In genomic region chr12:38303841-38304240, GRCm38 (mm10) we compare ENCODE assay signal across 13 mouse cellular contexts.
DNase-seq lines count a peak whose midpoint lies in the region; ATAC-seq and TF ChIP-seq lines count a peak whose summit lies in the region.
"Had no signal": no experiment of that assay in that cellular context is flagged by ENCODE, and none has a peak within 500 bp of the region (broad histone marks: within the 10 kb centered on the region; RNA-seq: fewer than 3 reads in every experiment).

No protein-coding gene starts in this region.

- H3K9me3 ChIP-seq in forebrain, postnatal 0 days (ENCODE audit: low read length) = no peaks in the 10 kb centered on the region
- no peaks in the 10 kb centered on the region for H3K9me3 ChIP-seq in midbrain, embryonic 13.5 days
- H3K9me3 ChIP-seq: liver, embryonic 12.5 days had no signal

- no peaks in the 10 kb centered on the region for H3K36me3 ChIP-seq in forebrain, postnatal 0 days (ENCODE audit: insufficient read depth)
- H3K36me3 ChIP-seq in midbrain, embryonic 13.5 days = no peaks in the 10 kb centered on the region
- H3K36me3 ChIP-seq: liver, embryonic 12.5 days had no signal

- no peak for TF ChIP-seq CTCF in forebrain, postnatal 0 days (IDR thresholded peaks at IDR 0.05; ENCODE audit: low read depth)

- peak; percentile 87 for ATAC-seq in forebrain, postnatal 0 days
- ATAC-seq in midbrain, embryonic 13.5 days = peak; percentile 94
- ATAC-seq: liver, embryonic 12.5 days had no signal

- WGBS in forebrain, postnatal 0 days = 9% methylated on average over 3 of the region's 3 CpGs
- 8% methylated on average over 3 of the region's 3 CpGs for WGBS in midbrain, embryonic 13.5 days

- no peak overlapping the region for H3K4me3 ChIP-seq in forebrain, postnatal 0 days (ENCODE audit: low read depth, low read length)
- no peak overlapping the region for H3K4me3 ChIP-seq in midbrain, embryonic 13.5 days (replicated peaks)
- H3K4me3 ChIP-seq: liver, embryonic 12.5 days; myocyte had no signal

- no peaks in the 10 kb centered on the region for H3K27me3 ChIP-seq in forebrain, postnatal 0 days (ENCODE audit: insufficient read depth, low read length)
- no peaks in the 10 kb centered on the region for H3K27me3 ChIP-seq in midbrain, embryonic 13.5 days
- H3K27me3 ChIP-seq: CH12.LX; liver, embryonic 12.5 days had no signal

- H3K4me2 ChIP-seq in forebrain, postnatal 0 days (ENCODE audit: low read depth) = no peak overlapping the region
- H3K4me2 ChIP-seq in midbrain, embryonic 13.5 days (replicated peaks) = no peak overlapping the region
- H3K4me2 ChIP-seq: heart, embryonic 11.5 days; liver, embryonic 12.5 days had no signal

- peak; percentile 5 for DNase-seq in right cerebral cortex, postnatal 4 days
- DNase-seq in right cerebral cortex, postnatal 36 days (ENCODE audit: low spot score in 2 of 2) = no peak
- peak; percentile 59 for DNase-seq in forebrain, postnatal 0 days
- no peak for DNase-seq in layer of hippocampus, adult 8-10 months (ENCODE audit: low spot score in 2 of 2)
- DNase-seq in left cerebral cortex, postnatal 36 days (ENCODE audit: low spot score in 2 of 2) = no peak
- DNase-seq in thymus, postnatal 14 days = no peak
- DNase-seq: gastrocnemius, postnatal 14 days; thymus, postnatal 36 days had no signal

- H3K27ac ChIP-seq in forebrain, postnatal 0 days (ENCODE audit: low read depth, low read length) = no peak overlapping the region
- H3K27ac ChIP-seq in midbrain, embryonic 13.5 days = no peak overlapping the region
- H3K27ac ChIP-seq: liver, embryonic 12.5 days had no signal

- H3K9ac ChIP-seq in forebrain, postnatal 0 days = no peak overlapping the region
- no peak overlapping the region for H3K9ac ChIP-seq in midbrain, embryonic 13.5 days (replicated peaks)
- H3K9ac ChIP-seq: liver, embryonic 12.5 days had no signal

- H3K4me1 ChIP-seq in forebrain, postnatal 0 days (ENCODE audit: insufficient read depth) = peaks cover 3% of the 10 kb centered on the region
- peaks cover 11% of the 10 kb centered on the region for H3K4me1 ChIP-seq in midbrain, embryonic 13.5 days (replicated peaks)
- H3K4me1 ChIP-seq: liver, embryonic 12.5 days had no signal

- intact Hi-C loops in left cerebral cortex, postnatal 36 days (cut with DNase I) = no loop called here

Comparison
In these comparisons a context has a peak if more than half of its experiments do, and no peak if none do; other contexts are left out.
1. DNase-seq: peak in right cerebral cortex, postnatal 4 days (single experiment) and forebrain, postnatal 0 days (single experiment); none in right cerebral cortex, postnatal 36 days (0 of 2), layer of hippocampus, adult 8-10 months (0 of 2), left cerebral cortex, postnatal 36 days (0 of 2) and thymus, postnatal 14 days (single experiment).